Mouse (Mus musculus): ENCODE measurements at regions not wholly inside any gene's neighbourhood (a gene's known extent, or its start where the extent isn't known, plus 50 kb on each side); places are given as distances from the start of the nearest gene placed in this dataset.

DNA sequence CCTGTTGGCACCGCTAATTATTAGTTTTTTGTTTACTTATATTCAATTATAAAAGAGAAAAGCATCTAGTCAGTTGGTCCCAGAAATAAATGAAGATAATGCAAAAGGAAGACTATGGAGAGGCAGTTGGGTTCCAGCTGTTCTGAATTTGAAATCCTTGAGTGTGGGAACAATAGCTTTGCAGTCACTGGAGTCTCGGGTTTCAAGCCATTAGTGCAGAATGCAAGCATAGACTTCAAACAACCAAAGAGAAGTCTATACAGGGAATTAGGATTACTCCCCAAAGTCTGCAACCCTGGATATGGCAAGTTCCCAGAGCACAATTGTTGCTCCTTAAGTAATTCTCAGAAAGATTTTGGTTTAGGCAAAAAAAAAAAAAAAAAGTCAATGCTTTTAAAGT lies 67.9 kb upstream of the Igfbp3 start:
- no peak for TF ChIP-seq ZNF384 (IDR thresholded peaks at IDR 0.05; ENCODE audit: low read depth, low read length)
- no peak for TF ChIP-seq ZC3H11A (IDR thresholded peaks at IDR 0.05; ENCODE audit: borderline replicate concordance, low read depth, low read length)
